Mouse (Mus musculus) WW6 (cell line): Measurements from ENCODE around the gene Fam83f.
"Not testable (repeated sequence)": the region's sequence is repeated elsewhere in the genome, so short reads cannot be mapped to it uniquely, and the experiment has no call there.

Experiments used
- DNase-seq: peaks from one replicate; pipeline ENCODE4 v3.0.0-alpha.2; 2013; ENCODE audit warnings: low read depth, low spot score

Fam83f gene

GRCm38 (mm10) chr15:80705828-80706549 lies 34.3 kb downstream of the Fam83f start:
- DNase-seq, result no peak

GRCm38 (mm10) chr15:80706596-80706995 lies 34.9 kb downstream of the Fam83f start:
- no peak for DNase-seq

DNA sequence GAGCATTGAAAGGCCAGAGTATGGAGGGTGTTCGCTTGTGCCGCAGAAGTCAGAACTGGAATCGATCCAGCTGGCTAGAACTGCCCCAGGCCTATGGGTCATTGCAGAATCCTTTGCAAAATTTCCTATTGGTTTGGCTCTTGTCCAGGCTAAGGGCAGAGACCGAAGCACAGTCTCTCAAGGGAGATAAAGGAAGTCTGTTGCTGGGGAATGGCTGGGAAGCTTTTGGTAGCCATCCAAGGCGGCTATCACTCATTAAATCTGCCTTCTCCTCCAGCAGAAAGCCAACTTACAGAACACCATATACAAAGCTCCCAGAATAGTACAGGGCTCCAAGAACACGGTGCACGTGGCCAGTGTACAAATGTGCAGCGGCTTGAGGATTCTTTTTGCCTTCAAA lies 35.4 kb downstream of the Fam83f start:
- no peak for DNase-seq

DNA sequence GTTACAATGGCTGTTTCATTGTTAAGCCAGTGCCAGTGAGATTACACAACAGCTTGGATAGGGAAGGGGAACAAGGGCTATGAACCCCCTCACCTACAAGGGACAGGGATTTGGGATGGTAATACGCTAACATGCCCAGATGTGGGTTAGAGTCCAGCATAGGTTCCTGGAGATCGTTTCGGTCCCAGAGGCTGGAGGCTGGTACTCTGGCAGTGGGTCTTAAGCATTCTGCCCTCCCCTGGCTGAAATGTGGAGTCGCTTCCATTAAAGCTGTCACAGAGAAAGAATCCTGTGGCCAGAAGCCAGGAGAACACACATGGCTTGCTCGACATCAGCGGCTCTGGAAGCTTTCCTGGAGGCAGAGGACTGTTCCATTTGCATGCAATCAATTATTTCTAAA lies 37.9 kb downstream of the Fam83f start:
- no peak for DNase-seq

- DNase-seq, result no peak
Measured at GRCm38 (mm10) chr15:80710257-80710607, 38.6 kb downstream of the Fam83f start.

DNA sequence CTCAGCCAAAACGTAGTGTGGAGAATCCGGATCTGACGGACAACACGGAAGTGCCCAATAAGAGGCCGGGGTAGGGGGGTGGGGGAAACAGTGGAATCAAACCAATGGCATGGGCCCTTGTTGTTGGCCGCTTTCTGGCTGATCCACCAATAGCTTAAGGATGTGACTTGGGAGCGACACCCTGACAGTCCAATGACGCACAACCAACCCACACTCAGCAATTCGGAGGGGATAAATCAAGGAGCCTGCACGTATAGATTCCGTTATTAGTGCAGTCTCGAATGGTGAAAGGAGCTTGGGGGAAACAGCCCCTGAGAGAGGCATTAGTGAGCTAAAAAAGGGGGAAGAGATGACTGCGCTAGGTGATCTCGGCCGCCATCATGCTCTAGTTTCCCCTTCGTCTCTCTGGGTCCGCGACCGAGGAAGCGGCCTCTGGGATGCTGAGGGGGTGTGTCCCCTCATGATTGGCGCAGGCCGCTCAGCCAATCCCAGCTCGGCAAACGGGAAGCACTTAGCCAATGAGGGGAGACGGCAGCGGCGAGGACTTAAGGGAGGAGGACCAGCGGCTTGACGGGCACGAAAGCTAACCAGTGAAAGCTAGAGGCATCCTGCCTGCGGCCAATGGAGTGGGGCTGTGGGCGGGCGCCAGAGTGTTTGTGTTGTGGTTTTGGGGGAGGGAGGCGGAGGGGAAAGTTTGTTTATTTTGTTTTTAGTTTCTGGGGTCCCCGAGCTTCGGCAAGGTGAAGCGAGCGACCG lies 39.1 kb downstream of the Fam83f start, which contains the start of gene Tnrc6b:
Gene Tnrc6b (plus strand): TSS at position 706 of the 756 bp plus-strand sequence.
- peak; percentile 95 for DNase-seq

- DNase-seq, result no peak
Measured at GRCm38 (mm10) chr15:80711401-80712151, 39.9 kb downstream of the Fam83f start.

GRCm38 (mm10) chr15:80714299-80714698 lies 42.7 kb downstream of the Fam83f start:
- DNase-seq, result no peak

- DNase-seq, result no peak
Measured at GRCm38 (mm10) chr15:80716631-80717135, 45.0 kb downstream of the Fam83f start.

DNA sequence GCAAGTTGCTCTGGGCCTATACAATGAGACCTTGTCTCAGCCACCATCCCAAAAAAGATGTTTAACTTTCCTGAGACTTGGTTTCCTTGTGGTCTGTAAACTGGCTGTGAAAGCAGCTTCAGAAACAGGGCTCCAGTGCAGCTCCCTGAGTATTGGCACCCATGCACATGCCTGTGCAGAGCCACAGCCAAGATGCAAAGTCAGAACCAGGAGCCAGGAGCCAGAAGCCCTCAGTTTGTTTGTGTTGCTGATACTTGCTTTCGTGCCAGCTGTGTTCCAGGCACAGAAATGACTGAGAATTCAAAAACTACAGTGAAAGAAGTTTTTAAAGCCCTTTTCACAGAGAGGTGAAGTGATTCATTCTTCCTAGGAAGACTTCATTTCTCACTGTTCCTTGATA lies 45.8 kb downstream of the Fam83f start:
- no peak for DNase-seq

GRCm38 (mm10) chr15:80720249-80720648 lies 48.6 kb downstream of the Fam83f start:
- DNase-seq, result no peak

GRCm38 (mm10) chr15:80721861-80722260 lies 50.2 kb downstream of the Fam83f start:
- DNase-seq, result no peak

DNA sequence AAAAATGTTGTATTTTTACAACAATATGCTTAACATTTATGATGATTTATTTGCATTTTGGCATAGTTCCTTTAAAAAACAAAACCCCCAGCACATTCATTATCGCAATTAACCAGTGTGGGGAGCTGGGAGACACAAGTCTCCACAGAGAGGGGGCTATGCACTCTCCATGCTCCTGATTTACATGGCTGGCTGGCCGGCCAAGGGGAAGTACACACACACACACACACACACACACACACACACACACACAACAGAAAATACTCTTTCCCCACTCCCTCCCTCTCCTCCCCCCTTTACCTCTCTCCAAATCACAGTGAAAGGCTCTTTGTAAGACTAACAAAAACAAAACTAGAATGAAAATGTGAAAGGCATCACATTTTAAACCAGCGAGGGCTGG lies 50.7 kb downstream of the Fam83f start:
- DNase-seq, result no peak

DNA sequence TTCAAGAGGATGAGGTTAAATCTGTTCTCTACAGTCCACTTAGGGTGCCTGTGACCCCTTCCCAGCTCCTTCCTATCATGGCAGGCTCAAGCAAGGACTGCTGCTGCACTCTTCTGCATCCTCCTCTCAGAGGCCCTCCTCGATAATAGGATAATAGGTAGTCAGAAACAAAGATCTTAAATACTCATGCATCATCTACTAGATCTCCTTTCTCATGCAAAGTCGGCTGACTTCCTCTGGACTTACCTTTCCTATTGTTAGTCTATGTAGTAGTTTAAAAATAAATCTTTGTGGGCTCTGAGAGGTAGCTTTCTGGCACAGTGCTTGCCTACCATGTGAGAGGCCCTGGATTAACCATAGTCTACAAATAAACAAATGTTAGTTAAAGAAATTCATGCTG lies 57.8 kb downstream of the Fam83f start:
- no peak for DNase-seq

GRCm38 (mm10) chr15:80731043-80731442 lies 59.4 kb downstream of the Fam83f start:
- DNase-seq, result no peak

DNA sequence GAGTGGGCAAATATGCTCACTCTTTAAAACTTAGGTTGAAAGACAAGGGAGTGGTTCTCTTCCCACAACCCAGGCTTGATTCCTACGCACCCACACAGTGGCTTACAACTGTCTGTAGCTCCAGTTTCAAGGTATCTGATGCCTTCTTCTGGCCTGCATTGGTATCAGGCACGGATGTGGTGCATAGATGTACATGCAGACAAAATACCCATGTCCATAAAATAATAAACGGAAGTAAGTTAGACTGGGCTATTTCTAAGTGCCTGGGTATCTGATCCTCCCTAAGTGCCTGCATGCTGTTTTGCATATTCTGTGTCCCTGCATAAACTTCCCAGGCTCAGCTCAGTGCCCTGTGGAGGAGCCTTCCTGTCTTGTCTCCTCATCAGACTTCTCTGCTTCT lies 59.9 kb downstream of the Fam83f start:
- no peak for DNase-seq

- DNase-seq, result no peak
Measured at GRCm38 (mm10) chr15:80732266-80733030, 60.8 kb downstream of the Fam83f start.

DNA sequence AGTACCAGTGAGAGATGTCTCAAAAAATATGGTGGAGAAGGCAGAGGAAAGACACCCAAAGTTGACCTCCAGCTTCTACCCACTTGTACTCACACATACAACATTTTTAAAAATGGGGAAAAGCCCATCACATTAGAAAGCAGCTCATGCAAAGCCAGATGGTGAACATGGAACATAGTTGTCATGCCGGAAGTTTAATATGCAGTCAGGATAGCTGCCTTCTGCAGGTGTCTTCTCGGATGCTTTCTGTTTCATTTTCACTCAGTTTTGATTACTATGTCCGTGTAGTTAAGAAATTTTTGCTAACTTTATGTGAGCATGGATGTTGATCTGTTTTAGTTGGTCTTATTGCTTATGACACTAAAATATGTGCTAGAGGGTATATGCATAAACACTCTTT lies 63.7 kb downstream of the Fam83f start:
- no peak for DNase-seq

- not testable (repeated sequence) for DNase-seq
Measured at GRCm38 (mm10) chr15:80735708-80736107, 64.1 kb downstream of the Fam83f start.

GRCm38 (mm10) chr15:80736553-80736952 lies 64.9 kb downstream of the Fam83f start:
- DNase-seq, result no peak

DNA sequence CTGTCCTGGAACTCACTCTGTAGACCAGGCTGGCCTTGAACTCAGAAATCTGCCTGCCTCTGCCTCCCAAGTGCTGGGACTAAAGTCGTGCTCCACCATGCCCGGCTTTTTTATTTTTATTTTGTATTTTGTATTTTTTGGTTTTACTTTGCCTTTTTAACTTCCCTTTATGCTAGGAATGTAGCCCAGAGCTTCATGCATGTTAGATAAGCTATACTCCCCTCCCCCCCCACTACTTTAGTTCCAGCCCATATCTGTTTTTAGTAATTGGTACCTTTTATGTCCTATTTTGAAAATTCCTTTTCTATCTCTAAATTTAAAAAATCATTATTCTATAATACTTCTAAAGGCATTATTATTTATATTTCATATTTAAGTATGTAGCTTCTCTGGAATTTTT lies 66.6 kb downstream of the Fam83f start:
- no peak for DNase-seq
